Mouse (Mus musculus) CH12.LX (cell line): ENCODE measurements around the gene Lpcat3. TPM values are rescaled to one million over a fixed set of nuclear protein-coding genes. Genes with fewer than 3 reads are reported as not detected.

Source experiments
- DNase-seq: peaks from one replicate; pipeline ENCODE4 v3.0.0-alpha.2; 2013; ENCODE audit errors: extremely low read depth
- H3K27ac ChIP-seq: 2 replicates; pipeline ENCODE4 v1.5.1; 2012; ENCODE audit warnings: low read depth, mild to moderate bottlenecking, control low read depth, moderate library complexity; ENCODE audit not compliant: insufficient read depth
- H3K27me3 ChIP-seq: replicated peaks from 2 replicates; pipeline ENCODE3; 2012; ENCODE audit warnings: inconsistent platforms
- H3K36me3 ChIP-seq, 2 experiments: replicated peaks in 1 of 2; 2 replicates each; pipeline versions ENCODE3 to v1.6.1; 2012; ENCODE audit warnings: inconsistent platforms in 1 of 2, low read length in 1 of 2, mild to moderate bottlenecking in 1 of 2, mixed read lengths in 1 of 2, moderate library complexity in 1 of 2; ENCODE audit not compliant: control insufficient read depth in 1 of 2, insufficient read depth in 1 of 2
- H3K4me1 ChIP-seq, 2 experiments: 2 replicates each; pipeline ENCODE4 v1.6.1; 2012; ENCODE audit warnings: inconsistent platforms in 1 of 2, moderate library complexity in 1 of 2; ENCODE audit not compliant: insufficient read depth in 2 of 2, control insufficient read depth in 1 of 2
- H3K4me2 ChIP-seq: 2 replicates; pipeline ENCODE4 v1.6.1; 2012; ENCODE audit warnings: low read depth, mild to moderate bottlenecking, control low read depth; ENCODE audit not compliant: poor library complexity, insufficient read depth, severe bottlenecking
- H3K4me3 ChIP-seq, 3 experiments: fragments of 150-350 bp in 1 of 3; sonication (generic) in 1 of 3; replicated peaks in 1 of 3; 2 replicates each; pipeline versions ENCODE3 to v1.5.1; 2011 to 2012; ENCODE audit warnings: low read depth in 2 of 3, low read length in 2 of 3, mild to moderate bottlenecking in 2 of 3, moderate library complexity in 2 of 3, control low read depth in 1 of 3, improper control_type of control experiment in 1 of 3, inconsistent platforms in 1 of 3, mixed read lengths in 1 of 3; ENCODE audit not compliant: poor library complexity in 1 of 3
- H3K79me2 ChIP-seq: replicated peaks from 2 replicates; pipeline ENCODE4 v1.6.1; 2012; ENCODE audit warnings: mild to moderate bottlenecking, moderate library complexity; ENCODE audit not compliant: control insufficient read depth, poor library complexity, insufficient read depth, severe bottlenecking; ENCODE audit errors: extremely low read depth
- H3K9ac ChIP-seq: 2 replicates; pipeline ENCODE4 v1.6.1; 2012; ENCODE audit warnings: low read depth, mild to moderate bottlenecking, control low read depth, moderate library complexity; ENCODE audit not compliant: insufficient read depth
- H3K9me3 ChIP-seq: replicated peaks from 2 replicates; pipeline ENCODE3; 2012; ENCODE audit warnings: low read length, inconsistent platforms, mixed read lengths
- CHD1 ChIP-seq: IDR thresholded peaks from 2 replicates; pipeline ENCODE4 v1.6.1; 2012; ENCODE audit warnings: low read depth, low read length, improper control_type of control experiment, inconsistent platforms
- CTCF ChIP-seq, 2 experiments: IDR thresholded peaks in 1 of 2; conservative IDR thresholded peaks in 1 of 2; 2 replicates each; pipeline ENCODE4 v1.5.1; 2011 to 2012; ENCODE audit warnings: low read depth in 2 of 2, low read length in 2 of 2, improper control_type of control experiment in 1 of 2, inconsistent platforms in 1 of 2, mild to moderate bottlenecking in 1 of 2, moderate library complexity in 1 of 2
- E2F4 ChIP-seq: IDR thresholded peaks from 2 replicates; pipeline ENCODE4 v1.6.1; 2011; ENCODE audit warnings: low read depth, low read length, improper control_type of control experiment; ENCODE audit not compliant: insufficient replicate concordance
- ELF1 ChIP-seq: IDR thresholded peaks from 2 replicates; pipeline ENCODE4 v1.6.1; 2014; ENCODE audit warnings: low read depth, mild to moderate bottlenecking, inconsistent platforms, low read length, improper control_type of control experiment
- EP300 ChIP-seq: IDR thresholded peaks from 2 replicates; pipeline ENCODE4 v1.6.1; 2011; ENCODE audit warnings: low read length, improper control_type of control experiment
- ETS1 ChIP-seq: conservative IDR thresholded peaks from 2 replicates; pipeline ENCODE4 v1.6.1; 2012; ENCODE audit warnings: low read depth, mild to moderate bottlenecking, inconsistent platforms, low read length, improper control_type of control experiment, moderate library complexity
- GABPA ChIP-seq: IDR thresholded peaks from 2 replicates; pipeline ENCODE4 v1.6.1; 2012; ENCODE audit warnings: low read depth, low read length, improper control_type of control experiment, inconsistent platforms; ENCODE audit not compliant: insufficient replicate concordance
- HCFC1 ChIP-seq: IDR thresholded peaks from 2 replicates; pipeline ENCODE4 v1.6.1; 2012; ENCODE audit warnings: low read depth, mild to moderate bottlenecking, inconsistent platforms, low read length, improper control_type of control experiment
- IRF4 ChIP-seq: IDR thresholded peaks from 2 replicates; pipeline ENCODE4 v1.6.1; 2014; ENCODE audit warnings: low read depth, mild to moderate bottlenecking, inconsistent platforms, low read length, improper control_type of control experiment
- JUN ChIP-seq: IDR thresholded peaks from 2 replicates; pipeline ENCODE4 v1.6.1; 2011; ENCODE audit warnings: low read depth, mild to moderate bottlenecking, low read length, improper control_type of control experiment, moderate library complexity; ENCODE audit not compliant: insufficient read depth
- JUND ChIP-seq: conservative IDR thresholded peaks from 2 replicates; pipeline ENCODE4 v1.6.1; 2011; ENCODE audit warnings: low read depth, low read length, improper control_type of control experiment
- MAZ ChIP-seq: IDR thresholded peaks from 2 replicates; pipeline ENCODE4 v1.6.1; 2012; ENCODE audit warnings: low read depth, mild to moderate bottlenecking, inconsistent platforms, low read length, improper control_type of control experiment, moderate library complexity
- MXI1 ChIP-seq: IDR thresholded peaks from 2 replicates; pipeline ENCODE4 v1.6.1; 2011; ENCODE audit warnings: mild to moderate bottlenecking, low read depth, low read length, improper control_type of control experiment
- MYC ChIP-seq: IDR thresholded peaks from 2 replicates; pipeline ENCODE4 v1.6.1; 2011; ENCODE audit warnings: low read depth, mild to moderate bottlenecking, improper control_type of control experiment, low read length
- POLR2A ChIP-seq: IDR thresholded peaks from 2 replicates; pipeline ENCODE4 v1.6.1; 2011; ENCODE audit warnings: low read depth, mild to moderate bottlenecking, improper control_type of control experiment, low read length
- POLR2AphosphoS2 ChIP-seq: IDR thresholded peaks from 2 replicates; pipeline ENCODE4 v1.6.1; 2011; ENCODE audit warnings: low read depth, low read length, improper control_type of control experiment
- RCOR1 ChIP-seq: conservative IDR thresholded peaks from 2 replicates; pipeline ENCODE4 v1.6.1; 2012; ENCODE audit warnings: low read depth, mild to moderate bottlenecking, inconsistent platforms, low read length, improper control_type of control experiment
- SIN3A ChIP-seq: IDR thresholded peaks from 2 replicates; pipeline ENCODE4 v1.6.1; 2012; ENCODE audit warnings: low read length, improper control_type of control experiment, inconsistent platforms
- USF1 ChIP-seq: IDR thresholded peaks from 2 replicates; pipeline ENCODE4 v1.6.1; 2014; ENCODE audit warnings: low read depth, mild to moderate bottlenecking, inconsistent platforms, low read length, improper control_type of control experiment
- USF2 ChIP-seq: conservative IDR thresholded peaks from 2 replicates; pipeline ENCODE4 v1.6.1; 2011; ENCODE audit warnings: low read depth, low read length, improper control_type of control experiment
- ZC3H11A ChIP-seq: IDR thresholded peaks from 2 replicates; pipeline ENCODE4 v1.6.1; 2012; ENCODE audit warnings: low read depth, mild to moderate bottlenecking, inconsistent platforms, low read length, improper control_type of control experiment
- ZMIZ1 ChIP-seq: IDR thresholded peaks from 2 replicates; pipeline ENCODE4 v1.6.1; 2012; ENCODE audit warnings: low read depth, mild to moderate bottlenecking, inconsistent platforms, low read length, improper control_type of control experiment
- ZNF384 ChIP-seq: IDR thresholded peaks from 2 replicates; pipeline ENCODE4 v1.6.1; 2012; ENCODE audit warnings: low read depth, low read length, improper control_type of control experiment, inconsistent platforms
- dilution Hi-C: fragments of 300-500 bp; cut with MboI; formaldehyde crosslinking; loops from 2 replicates; pipeline ENCODE4 v1.14.3; 2020; ENCODE audit warnings: low sequenced_read_pairs; ENCODE audit not compliant: extremely low pct_unique_long_range_greater_than_20kb, extremely low pct_ligation_motif_present
- in situ Hi-C: fragments of 300-500 bp; cut with MboI; formaldehyde crosslinking; loops from 3 replicates; pipeline ENCODE4 v1.14.3; 2019; ENCODE audit warnings: low sequenced_read_pairs, low pct_ligation_motif_present, low pct_unique_long_range_greater_than_20kb, mixed read lengths
- polyA plus RNA-seq: library from polyadenylated mRNA; unstranded; fragments of >175 nt; gene quantifications from 2 replicates; pipeline ENCODE4 v1.2.1, GENCODE M21; 2012; ENCODE audit warnings: low read depth; ENCODE audit not compliant: insufficient read length
- total RNA-seq, 2 experiments: library from RNA; depleted of rRNA; stranded (reverse); fragments of 300-350 nt in 1 of 2; fragments of >200 nt in 1 of 2; gene quantifications; 2 replicates each; pipeline ENCODE4 v1.2.3; 2012 to 2014

Lpcat3 gene
- total and polyA plus RNA-seq, 3 experiments = 52.9 to 113 (median 77.0) TPM

DNA sequence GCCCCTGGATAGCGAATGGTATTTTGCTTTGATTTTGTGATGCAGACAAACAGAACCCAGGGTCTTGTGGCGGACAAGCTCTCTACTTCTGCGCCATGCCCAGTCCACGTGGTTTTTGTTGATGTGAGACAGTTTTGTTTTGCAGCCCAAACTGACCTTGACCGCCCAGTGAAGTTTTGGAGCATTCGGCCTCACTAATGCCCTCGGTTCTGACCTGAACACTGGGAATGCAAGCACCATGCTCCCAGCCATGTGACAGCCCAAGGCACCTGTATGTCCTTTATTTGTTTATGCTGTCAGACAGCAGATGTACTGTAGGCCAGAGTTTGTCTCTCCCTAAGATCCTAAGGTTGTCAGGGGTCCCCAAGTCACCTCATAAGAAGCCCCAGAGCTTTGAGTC, 11.8 kb downstream of the Lpcat3 start:
- dilution Hi-C loops = no loop called here
- Histone ChIP-seq H3K4me2 (no peak overlapping the region), H3K4me3 (no peak overlapping the region), H3K27me3 (no peaks in the 10 kb centered on the region), H3K27ac (no peak overlapping the region), H3K9me3 (no peaks in the 10 kb centered on the region), H3K9ac (no peak overlapping the region), H3K36me3 (peaks cover 15 to 78% of the 10 kb centered on the region in 2 experiments), H3K4me1 (peaks cover 2 to 8% of the 10 kb centered on the region in 2 experiments; a peak in 2 of 4 replicates), H3K79me2 (peaks cover 8% of the 10 kb centered on the region; the same call in 1 of the 2 replicates)
- TF ChIP-seq MXI1 (no peak), E2F4 (no peak), EP300 (no peak), ETS1 (no peak), IRF4 (no peak), JUN (no peak), ELF1 (no peak)
- in situ Hi-C loops = no loop called here
- no peak for DNase-seq

DNA sequence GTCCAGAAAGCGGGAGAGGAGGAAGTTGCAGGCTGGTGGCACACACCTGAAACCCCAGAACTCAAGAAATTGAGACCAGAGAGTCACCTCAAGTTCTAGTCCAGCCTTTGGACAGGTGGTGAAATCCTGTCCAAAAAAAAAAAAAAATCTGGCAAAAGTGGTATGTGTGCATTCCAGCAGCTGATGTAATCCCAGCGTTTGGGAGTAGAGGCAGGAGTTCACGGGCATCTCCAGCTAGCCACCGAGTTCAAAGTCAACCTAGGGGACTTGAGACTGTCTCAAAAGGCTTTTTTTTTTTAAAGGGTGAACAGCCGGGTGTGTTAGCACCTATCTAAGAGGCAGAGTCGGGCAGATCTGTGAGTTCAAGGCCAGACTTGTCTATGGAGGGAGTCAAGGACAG, 13.3 kb downstream of the Lpcat3 start:
- peaks cover 12 to 68% of the 10 kb centered on the region in 2 experiments for H3K36me3 ChIP-seq
- H3K4me1 ChIP-seq = peaks cover 2 to 9% of the 10 kb centered on the region in 2 experiments; a peak in 2 of 4 replicates
- in situ Hi-C loops = no loop called here

DNA sequence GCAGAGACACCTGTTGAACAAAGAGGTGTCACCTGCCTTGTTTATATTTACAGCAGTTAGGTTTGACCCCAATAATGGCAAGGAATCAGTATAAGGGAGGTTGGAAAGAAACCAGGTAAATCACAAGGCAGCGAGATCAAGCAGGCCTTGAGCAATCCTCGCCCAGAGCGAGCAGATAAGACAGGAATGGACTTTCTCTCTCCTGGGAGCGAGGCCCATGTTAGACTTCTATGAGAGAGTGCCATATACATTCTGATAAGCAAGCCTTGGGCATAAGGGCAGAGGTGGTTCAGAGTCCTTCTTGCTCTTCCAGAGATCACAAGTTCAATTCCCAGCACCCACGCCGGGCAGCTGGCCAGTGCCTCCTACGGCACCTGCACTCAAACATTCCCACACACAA, 15.9 kb downstream of the Lpcat3 start:
- no peak for DNase-seq
- H3K79me2 ChIP-seq = peaks cover 11% of the 10 kb centered on the region
- H3K27ac ChIP-seq = no peak overlapping the region
- in situ Hi-C loops (no loop called here), dilution Hi-C loops (no loop called here)
- no peaks in the 10 kb centered on the region for H3K27me3 ChIP-seq
- TF ChIP-seq ZMIZ1 = no peak
- no peak for TF ChIP-seq MYC
- TF ChIP-seq POLR2A = no peak
- TF ChIP-seq CHD1 = no peak
- TF ChIP-seq CTCF (conservative IDR thresholded peaks at IDR 0.05 in 1 of 2, IDR thresholded peaks at IDR 0.05 in 1 of 2; ENCODE audit: low read depth in 2 of 2, low read length in 2 of 2) = no peak
- TF ChIP-seq USF2 = no peak
- TF ChIP-seq SIN3A = no peak
- no peak for TF ChIP-seq JUN
- TF ChIP-seq RCOR1 = no peak
- TF ChIP-seq HCFC1 = no peak
- TF ChIP-seq ZC3H11A = no peak
- TF ChIP-seq MAZ = no peak
- TF ChIP-seq IRF4 = no peak
- no peak overlapping the region for H3K4me2 ChIP-seq
- H3K36me3 ChIP-seq = peaks cover 8 to 53% of the 10 kb centered on the region in 2 experiments
- no peak overlapping the region for H3K9ac ChIP-seq
- no peaks in the 10 kb centered on the region for H3K9me3 ChIP-seq
- H3K4me1 ChIP-seq = peaks cover 9 to 30% of the 10 kb centered on the region in 2 experiments
- no peak overlapping the region for H3K4me3 ChIP-seq

More for the DNA sequence above, 13.3 kb downstream of the Lpcat3 start:
- H3K27ac ChIP-seq = no peak overlapping the region
- DNase-seq = no peak
- dilution Hi-C loops = no loop called here
- no peaks in the 10 kb centered on the region for H3K9me3 ChIP-seq
- H3K4me3 ChIP-seq = no peak overlapping the region
- no peak overlapping the region for H3K9ac ChIP-seq
- TF ChIP-seq POLR2A = no peak
- no peak for TF ChIP-seq GABPA
- TF ChIP-seq JUND = no peak
- no peak for TF ChIP-seq USF1
- TF ChIP-seq POLR2AphosphoS2 = no peak
- TF ChIP-seq MXI1 = no peak
- no peak for TF ChIP-seq E2F4
- TF ChIP-seq CTCF (conservative IDR thresholded peaks at IDR 0.05 in 1 of 2, IDR thresholded peaks at IDR 0.05 in 1 of 2; ENCODE audit: low read depth in 2 of 2, low read length in 2 of 2) = no peak
- no peak for TF ChIP-seq ZNF384
- H3K79me2 ChIP-seq = peaks cover 8% of the 10 kb centered on the region; the same call in 1 of the 2 replicates
- no peak overlapping the region for H3K4me2 ChIP-seq
- H3K27me3 ChIP-seq = no peaks in the 10 kb centered on the region
